Mouse (Mus musculus) common myeloid progenitor, adult 5-6 weeks (primary cell): Measurements from ENCODE around the gene Coro1c. TPM values are rescaled to one million over a fixed set of nuclear protein-coding genes. Genes with fewer than 3 reads are reported as not detected.

Experiments used
- ATAC-seq: replicated peaks from 2 replicates; pipeline ENCODE4 v1.8.0; 2016; ENCODE audit warnings: low read depth, mild to moderate bottlenecking, moderate TSS enrichment, inconsistent platforms; ENCODE audit not compliant: poor library complexity, severe bottlenecking
- total RNA-seq: library from RNA; stranded (forward); fragments of 200-1000, 187-1606 nt; gene quantifications from 2 replicates; pipeline ENCODE4 v1.2.3, GENCODE M21; 2017

Coro1c gene
- total RNA-seq, 1 experiment from 2014 or later, result 92.4 TPM

DNA sequence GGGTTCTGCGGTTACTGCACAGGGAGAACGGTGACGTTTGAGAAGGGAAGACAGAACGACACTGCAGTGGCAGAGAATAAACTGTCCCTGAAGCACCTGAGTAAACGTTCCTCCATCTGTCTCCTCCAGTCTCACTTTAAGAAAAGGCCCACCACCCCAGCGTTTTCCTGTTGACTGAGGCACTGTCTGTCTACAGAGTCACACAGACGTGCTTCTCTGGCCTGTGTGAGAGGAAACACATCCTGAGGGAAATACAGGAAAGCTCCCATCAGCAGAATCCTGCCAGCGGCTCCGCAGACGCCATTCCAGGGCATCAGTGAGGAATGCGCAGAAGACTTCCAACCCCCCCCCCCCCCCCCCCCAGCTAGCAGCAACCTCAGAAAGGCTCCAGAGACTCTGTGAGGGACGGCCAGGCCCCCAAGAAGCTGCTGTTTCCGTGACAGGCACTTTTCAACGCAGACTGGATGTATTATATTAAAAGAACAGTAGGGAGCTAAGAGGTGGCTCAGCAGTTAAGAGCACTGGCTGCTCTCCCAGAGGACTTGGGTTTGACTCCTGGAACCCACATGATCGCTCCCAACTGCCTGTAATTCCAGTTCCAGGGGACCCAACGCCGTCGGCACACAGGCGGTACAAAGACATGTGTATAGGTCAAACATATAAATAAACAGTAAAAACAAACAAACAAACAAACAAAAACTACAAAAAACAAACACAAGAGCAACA is 19.2 kb downstream of the Coro1c start:
- no peak for ATAC-seq

DNA sequence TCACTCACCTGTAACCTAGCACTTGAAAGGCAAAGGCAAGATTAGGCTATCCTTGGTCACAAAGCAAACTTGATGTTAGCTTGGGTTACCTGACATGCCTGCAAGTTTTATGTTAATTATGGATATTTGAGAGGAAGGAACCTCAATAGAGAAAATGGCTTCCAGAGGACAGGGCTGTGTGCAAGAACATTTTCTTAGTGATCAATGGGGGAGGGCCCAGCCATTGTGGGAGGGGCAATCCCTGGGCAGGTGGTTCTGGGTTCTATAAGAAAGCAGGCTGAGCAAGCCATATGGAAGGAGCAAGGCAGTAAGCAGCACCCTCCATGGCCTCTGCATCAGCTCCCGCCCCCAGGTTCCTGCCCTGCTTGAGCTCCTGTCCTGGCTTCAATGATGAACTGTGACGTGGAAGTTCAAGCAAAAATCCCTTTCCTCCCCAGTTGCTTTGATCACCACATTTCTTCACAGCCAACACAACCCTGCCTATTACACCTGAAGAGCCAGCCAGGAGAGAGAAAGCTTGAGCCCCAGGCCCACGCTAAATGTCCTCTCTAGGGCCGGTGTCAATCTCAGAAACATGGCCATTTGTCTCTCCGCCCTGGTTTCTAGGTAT is 20.3 kb downstream of the Coro1c start:
- ATAC-seq, result no peak

DNA sequence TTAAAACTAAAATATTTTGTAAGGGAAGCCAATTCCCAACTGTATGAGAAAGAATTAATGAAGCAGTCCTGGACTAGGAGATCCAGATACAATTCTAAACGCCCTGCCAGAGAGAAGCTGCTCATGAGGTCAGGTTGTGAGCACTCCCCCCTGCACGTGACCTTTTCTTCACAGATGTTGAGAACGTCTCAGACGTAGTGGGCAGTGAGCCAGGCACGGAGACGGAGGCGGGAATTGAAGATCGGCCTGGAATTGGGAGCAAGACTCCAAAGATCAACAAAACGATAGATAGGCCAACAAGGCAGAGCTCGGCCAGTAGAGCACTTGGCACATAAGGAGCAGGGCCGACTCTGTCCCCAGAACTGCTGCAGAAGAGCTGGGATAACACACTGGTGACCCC is 21.4 kb downstream of the Coro1c start:
- ATAC-seq, result no peak

DNA sequence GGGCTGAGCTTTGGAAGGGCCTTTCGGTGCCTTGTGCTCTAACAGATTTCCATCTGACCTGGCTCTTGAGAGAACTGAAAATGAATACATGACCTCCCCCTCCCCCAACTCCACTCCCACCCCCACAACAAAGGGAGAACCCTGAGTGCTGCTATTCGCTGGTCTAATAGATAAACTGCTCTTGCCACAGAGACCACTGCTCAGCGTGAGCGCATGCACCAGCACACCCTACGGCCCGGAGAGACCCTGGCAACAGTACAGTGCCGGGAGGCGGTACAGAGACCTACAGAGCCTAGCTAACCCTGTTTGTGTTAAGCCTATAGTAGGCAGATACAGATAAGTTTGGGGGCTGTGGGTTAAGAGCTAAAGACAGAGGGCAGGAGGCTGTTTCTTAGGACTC is 22.9 kb downstream of the Coro1c start:
- no peak for ATAC-seq

DNA sequence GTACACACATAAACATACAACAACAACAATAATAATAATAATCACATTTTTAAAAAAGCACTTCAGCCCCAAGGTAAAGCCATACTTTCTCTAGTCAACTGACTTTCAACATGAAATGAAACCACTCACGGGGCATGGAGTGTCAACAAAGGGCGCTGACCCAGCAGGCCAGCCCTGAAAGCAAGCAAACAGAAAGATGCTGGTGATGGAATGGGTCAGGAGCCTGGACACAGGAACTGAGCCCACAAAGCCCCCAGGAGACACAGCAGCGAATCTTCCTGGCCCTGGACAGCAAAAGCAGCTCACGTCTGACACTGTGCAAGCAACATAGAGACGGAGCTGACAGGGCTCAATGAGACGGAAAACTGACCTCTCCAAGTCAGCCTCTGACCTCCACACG is 23.8 kb downstream of the Coro1c start:
- no peak for ATAC-seq

DNA sequence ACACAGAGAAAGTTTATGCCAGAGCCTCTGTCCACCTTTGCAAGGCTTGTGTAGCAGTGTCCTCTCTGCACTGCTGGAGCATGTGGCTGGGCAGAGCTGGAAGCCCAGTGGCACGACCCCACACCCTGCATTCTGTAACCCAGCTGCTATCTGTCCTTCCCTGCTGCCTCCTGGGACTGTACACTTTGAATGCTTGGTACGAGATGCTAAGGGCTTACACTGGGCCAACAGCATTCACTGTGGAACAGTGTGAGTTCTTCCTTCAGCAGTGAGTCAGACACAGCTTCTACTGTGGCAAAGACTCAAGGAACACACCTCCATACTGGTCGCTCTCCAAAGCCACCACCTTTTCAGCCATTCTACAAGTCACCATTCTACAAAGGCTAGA is 25.2 kb downstream of the Coro1c start:
- ATAC-seq, result 0 out of 2 replicates have a peak, but pooled peaks have one; percentile 22

DNA sequence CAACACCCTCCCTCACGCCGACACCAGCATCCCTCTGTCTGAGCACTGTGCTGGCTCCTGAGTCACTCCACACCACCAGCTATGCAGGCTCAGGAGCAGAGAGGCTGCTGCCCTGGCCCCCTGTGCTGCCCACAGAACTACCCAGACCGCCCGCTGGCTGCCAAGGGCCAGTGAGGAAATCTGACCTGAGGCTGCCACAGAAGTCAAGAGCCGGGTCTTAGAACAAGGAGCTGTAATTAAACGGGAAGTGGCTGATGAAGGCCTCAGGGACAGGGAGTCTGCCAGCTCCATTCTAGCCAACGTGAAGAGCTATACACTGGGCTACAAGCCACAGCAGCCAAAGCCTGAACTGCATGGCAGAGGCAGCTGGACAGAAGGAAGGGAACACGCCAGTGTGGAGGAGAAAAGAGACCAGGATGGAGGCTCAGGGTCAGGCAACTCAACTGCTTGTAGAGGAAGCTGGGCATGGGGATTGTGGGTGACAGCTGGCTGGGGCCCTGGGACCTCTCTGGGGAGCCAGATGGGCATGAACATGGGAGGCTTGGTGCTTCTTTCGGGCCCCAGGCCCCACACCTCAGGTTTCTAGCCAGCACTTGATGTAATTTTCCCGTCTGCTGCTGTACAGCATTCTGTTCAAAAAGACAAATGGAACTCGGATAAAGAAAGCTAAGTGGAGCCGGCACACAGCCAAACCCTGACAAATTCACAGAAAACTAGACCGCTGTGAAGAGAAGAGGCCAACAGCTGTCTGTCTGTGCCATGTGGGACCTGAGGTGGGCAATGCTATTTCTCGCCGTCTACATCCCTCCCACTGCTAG is 25.8 kb downstream of the Coro1c start:
- no peak for ATAC-seq

DNA sequence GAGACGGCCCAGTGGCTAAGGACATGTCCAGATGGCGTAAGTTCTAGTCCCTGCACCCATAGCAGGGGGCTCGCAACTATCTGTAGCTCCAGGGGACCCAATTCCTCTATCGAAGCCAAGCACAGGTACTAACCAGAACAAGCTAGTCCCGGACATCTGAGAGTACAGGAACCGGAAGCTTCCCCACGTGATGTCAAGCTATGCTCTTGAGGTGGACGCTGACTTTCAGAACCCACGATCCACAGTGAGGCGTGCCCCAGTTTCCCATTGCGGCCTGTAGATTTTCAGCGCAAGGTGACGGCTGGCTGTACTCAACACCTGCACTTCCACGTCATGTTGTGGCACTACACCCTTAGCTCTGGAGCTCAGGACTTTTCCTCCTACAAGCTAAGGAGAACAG is 27.4 kb downstream of the Coro1c start:
- no peak for ATAC-seq

DNA sequence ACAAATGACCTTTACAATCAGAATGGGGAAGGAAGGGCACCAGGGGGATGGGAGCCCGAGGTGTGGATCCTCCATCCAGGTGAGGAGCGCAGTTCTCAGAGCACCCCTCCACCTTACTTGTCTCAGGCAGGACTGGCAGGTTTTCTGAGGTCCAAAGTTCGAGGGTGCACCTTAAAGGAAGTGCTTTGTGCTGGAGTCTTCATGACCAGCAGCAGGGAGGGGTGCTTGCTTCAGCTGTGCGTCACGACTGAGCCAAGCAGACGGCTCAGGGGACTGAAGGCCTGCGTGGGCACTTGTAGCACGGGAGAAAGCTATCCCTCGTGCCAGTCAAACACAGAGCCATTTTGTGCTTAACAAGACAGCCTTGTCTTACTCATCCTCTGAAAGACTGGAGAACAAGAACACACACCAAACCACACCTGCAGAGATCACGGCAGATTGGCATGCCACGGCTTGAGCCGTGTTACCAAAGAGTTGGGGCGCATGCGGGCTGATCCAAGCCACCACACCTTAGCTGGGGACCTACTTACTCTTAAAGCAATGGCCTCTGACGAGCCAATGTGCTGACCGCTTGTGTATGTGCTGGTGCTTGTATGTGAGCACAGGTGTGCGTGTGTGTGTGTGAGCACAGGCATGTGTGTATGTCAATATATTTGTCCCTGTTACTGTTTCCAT is 29.5 kb downstream of the Coro1c start:
- ATAC-seq, result no peak

DNA sequence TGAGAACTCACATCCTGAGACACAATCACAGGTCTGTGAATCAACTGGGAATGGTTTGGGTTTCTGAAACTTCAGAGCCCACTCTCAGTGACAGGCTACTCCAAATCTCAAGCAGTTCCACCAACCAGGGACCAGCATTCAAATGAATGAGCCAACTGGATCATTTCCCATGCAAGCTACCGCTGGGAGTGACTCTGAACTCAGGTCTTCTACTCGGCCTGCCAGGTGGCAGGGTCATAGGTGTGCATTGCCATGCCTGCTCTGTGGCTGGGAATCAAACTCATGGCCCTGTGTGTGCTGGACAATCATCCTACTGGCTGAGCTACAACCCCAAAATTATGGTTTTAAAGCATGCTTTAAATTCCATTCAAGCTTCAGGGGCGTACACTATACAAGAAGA is 31.0 kb downstream of the Coro1c start:
- no peak for ATAC-seq

DNA sequence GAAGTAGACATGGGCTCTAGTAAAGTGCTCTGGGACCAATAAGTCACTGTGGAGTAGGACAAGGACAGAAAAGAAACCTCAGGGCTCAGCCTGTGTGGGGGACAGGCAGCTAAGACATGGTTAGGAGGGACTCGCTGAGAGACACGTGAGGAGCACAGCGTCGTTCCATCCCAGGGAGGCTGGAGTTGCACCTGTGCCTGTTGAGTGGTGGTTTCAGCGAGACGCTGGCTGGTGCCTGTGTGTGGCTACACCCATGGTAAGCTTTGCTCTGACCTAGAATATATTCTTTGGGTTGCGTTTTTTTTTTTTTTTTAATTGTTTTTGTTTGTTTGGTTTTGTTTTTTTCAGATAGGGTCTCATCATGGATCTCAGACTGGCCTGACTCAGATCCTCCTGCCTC is 32.4 kb downstream of the Coro1c start:
- no peak for ATAC-seq

DNA sequence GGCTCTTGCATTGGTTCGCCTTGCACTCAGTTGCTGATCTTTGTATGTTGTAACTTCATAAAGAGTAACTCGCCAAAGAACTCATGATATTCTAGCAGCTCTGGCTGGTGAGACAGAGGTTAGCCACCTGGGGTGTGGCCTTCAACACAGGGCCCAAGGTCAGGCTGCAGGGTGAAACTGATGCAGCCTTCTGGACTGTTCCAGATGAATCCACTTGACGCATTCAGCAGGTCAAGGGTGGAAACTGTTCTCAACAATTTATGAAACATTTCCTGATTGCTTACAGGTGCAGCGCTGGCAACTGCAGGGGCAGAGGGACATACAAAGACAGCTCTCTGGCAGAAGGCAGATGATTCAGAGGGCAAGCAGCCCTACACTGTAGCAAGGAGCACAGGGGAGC is 32.9 kb downstream of the Coro1c start:
- ATAC-seq, result no peak

DNA sequence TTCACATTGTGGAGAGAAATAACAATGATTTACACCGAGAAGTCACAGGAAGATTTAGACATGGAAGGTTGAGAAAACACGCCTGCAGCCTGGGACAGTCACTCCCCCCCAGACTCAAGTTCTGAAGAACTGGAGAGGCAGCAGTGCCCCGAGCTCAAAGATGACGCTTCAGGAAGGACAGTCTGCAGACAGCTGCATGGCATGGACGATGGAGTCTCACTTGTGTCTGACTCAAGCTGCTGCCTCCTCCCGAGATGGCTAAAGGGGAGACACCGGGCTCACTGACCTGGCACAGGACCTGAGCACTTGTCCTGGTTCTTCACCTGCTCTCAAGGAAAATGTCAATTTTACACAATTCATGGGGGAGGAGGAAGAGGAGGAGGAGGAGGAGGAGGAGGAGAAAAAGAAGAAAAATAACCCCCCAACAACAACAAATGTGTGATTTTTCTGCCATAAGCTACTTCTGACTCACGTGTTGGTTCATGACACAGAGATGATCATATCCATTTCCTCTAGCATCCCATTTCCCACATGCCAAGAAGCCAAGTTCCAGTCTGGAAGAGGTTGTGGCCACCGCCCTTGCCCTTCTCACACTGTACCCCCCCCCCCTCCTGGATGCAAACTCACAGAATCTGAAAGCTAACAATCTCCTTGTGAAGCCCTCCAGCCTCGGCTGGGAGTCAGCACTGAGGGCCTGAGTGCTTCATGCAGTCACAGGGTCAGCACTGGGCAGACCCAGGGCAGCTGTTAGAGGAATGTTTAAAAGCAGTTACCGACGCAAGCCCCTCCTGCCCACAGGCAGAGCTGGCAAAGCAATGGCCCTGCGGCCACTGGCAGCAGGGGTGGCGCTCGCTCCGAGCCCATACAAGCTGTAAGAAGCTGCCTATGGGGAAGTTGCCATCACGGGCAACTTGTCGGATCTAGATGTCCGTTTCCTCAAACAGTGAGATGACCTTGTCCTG is 34.2 kb downstream of the Coro1c start:
- no peak for ATAC-seq

DNA sequence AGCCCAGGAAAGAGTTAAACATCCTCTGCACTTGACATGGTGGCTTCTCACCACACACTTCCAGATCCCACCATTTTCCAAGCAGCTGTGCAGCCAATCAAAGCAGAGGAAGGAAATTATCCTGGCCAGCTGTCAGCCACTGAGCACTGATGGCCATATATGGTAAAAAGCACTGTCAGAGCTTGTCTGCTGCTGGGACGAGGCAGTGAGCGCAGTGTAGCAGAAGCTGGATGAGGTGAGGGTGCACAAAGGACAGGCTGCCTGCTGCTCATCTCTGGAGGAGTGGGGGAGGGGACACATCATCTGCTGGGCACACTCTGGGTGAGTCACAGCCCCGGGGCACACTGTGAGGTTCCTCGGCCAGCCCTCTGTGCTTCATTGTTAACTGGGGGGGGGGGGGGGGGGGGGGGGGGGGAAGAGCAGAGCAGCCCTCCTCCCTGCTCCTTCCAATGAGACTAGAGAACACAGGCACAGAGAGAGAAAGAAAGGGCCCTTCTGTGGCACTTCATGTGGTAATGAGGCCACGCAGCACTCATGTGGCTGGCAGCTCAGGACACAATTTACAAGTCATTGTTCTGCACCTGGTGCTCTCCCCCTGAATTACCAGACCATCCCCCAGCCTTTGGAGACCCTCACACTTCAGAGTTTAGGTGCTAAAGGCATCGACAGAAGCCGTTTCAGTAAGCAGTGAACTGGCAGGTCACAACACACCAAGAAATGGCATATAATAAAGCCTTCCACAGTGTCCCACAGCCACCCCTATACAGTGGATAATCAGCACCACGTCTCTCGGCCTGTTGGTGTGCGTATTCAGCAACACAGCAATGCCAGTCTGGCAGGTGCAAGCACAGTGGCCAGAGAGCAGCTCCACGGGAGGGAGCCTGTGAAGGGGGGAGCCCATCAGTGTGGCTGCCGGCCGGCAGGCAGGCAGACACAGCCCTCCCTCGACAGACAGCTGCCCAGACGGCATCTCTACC is 35.3 kb downstream of the Coro1c start:
- peak; percentile 39 for ATAC-seq

DNA sequence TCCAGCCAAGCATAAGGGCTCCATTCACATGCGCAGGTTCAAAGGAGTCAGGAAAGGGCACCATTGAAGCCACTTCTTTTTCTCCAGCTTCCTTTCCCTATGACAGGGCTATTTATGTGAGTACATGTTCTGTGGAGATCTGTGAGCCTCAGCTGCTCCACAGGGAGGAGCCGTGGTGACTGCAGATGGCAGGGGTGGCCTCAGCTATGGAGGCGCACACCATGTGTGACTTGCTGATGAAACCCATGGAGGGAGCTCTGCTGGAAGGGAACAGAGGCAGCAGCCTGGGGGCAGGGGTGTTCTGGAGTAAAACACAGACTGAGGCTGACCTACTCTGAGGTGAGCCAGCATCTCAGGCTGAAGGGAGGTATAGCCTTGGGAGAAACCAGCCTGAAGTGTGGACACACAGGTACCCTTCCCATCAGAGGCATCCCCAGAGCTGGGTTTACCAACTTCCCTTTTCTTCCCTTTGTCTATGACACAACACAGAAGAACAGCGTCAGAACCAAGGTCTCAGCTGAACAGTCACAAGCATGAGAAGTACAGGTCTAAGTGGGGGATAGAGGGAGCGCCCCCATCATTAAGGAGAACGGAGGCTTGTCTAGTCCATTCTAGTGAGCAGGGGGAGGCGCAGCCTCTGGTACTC is 36.5 kb downstream of the Coro1c start:
- peak; percentile 45 for ATAC-seq

DNA sequence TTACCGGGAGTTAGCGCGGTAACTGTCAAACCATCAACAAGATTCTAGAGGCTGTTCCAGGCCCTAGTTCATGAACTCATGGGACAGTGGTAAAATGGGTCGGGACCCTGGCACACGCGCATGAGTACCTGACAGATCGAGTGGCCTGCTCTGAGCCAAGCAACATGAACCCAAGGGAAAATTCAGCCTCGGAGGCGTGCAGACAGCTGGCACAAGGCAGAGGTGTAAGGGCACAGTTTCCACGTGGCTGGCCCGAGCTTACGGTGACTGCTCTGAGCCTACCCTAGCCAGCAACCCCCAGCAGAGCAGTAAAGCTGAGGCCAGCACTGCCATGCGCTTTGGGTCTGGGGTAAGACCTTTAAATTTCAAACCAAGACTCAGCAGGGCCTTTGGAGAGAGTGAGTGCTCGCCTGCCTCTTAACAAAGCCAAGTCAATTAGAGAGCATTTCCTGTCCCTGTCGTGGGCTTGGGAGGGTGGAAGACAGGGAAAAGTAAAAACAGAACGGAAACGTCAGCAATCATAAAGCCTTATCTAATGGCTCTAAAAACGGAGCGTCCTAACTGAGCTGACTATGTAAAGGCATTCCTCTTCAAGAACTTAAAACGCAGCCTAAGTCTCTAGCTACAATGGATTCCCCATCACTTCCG is 38.0 kb downstream of the Coro1c start:
- no peak for ATAC-seq

DNA sequence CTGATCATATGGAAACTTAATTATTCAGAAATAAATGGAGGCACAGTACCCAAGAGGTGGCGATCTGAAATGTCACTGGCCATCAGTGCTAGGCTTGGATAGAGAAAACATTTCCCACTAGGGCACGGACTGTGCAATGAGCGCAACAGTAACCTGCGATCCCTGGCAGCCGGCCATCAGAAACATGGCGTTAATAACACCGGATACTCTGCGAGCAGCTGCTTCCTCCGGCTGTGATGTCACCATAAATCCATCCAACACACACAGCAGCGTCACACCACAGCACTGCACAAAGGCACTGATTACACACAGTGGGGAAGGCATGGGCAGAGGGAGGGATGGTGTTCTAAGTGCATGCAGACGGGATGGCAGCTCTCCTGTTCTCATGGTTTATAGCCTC is 39.4 kb downstream of the Coro1c start:
- ATAC-seq, result peak; percentile 74
